Mouse (Mus musculus): ENCODE results near the gene Acot3.
"Not testable (repeated sequence)": the region's sequence is repeated elsewhere in the genome, so short reads cannot be mapped to it uniquely, and the experiment has no call there.

Acot3 gene

GRCm38 (mm10) chr12:84044045-84044444 is 7.9 kb upstream of the Acot3 start:
- DNase-seq = no peak

GRCm38 (mm10) chr12:84046906-84047305 is 5.0 kb upstream of the Acot3 start:
- no peak for DNase-seq

- DNase-seq = not testable (repeated sequence)
These were observed 1.2 kb upstream of the Acot3 start for GRCm38 (mm10) chr12:84050744-84051143.

- no peak for DNase-seq
These were observed 665 bp downstream of the Acot3 start for GRCm38 (mm10) chr12:84052609-84053008.

- DNase-seq = no peak
These were observed 1.2 kb downstream of the Acot3 start for GRCm38 (mm10) chr12:84053173-84053572.

GRCm38 (mm10) chr12:84053679-84054391 is 1.9 kb downstream of the Acot3 start:
- no peak for DNase-seq

- peak; percentile 50 for DNase-seq
These were observed 9.0 kb downstream of the Acot3 start for GRCm38 (mm10) chr12:84060946-84061345.

GRCm38 (mm10) chr12:84062336-84062735 is 10.4 kb downstream of the Acot3 start:
- no peak for DNase-seq

GRCm38 (mm10) chr12:84063228-84063627 is 11.3 kb downstream of the Acot3 start:
- DNase-seq = no peak

- DNase-seq = no peak
These were observed 11.9 kb downstream of the Acot3 start for GRCm38 (mm10) chr12:84063833-84064232.

GRCm38 (mm10) chr12:84064621-84065020 is 12.7 kb downstream of the Acot3 start:
- DNase-seq = no peak

GRCm38 (mm10) chr12:84067752-84068151 is 15.8 kb downstream of the Acot3 start:
- DNase-seq = no peak

- DNase-seq = no peak
These were observed 16.4 kb downstream of the Acot3 start for GRCm38 (mm10) chr12:84068296-84068695.

GRCm38 (mm10) chr12:84068986-84069385 is 17.0 kb downstream of the Acot3 start, which contains the start of gene Acot5:
Gene Acot5, plus strand, starts transcription at chr12:84069325.
- no peak for DNase-seq

GRCm38 (mm10) chr12:84069582-84069981 is 17.6 kb downstream of the Acot3 start:
- DNase-seq = peak; percentile 34

GRCm38 (mm10) chr12:84071696-84072095 is 19.8 kb downstream of the Acot3 start:
- DNase-seq = no peak

- DNase-seq = no peak
These were observed 25.5 kb downstream of the Acot3 start for GRCm38 (mm10) chr12:84077371-84077990.

- no peak for DNase-seq
These were observed 31.9 kb downstream of the Acot3 start for GRCm38 (mm10) chr12:84083842-84084241.

- DNase-seq = no peak
These were observed 32.6 kb downstream of the Acot3 start for GRCm38 (mm10) chr12:84084581-84084980.

GRCm38 (mm10) chr12:84094666-84095065 is 42.7 kb downstream of the Acot3 start:
- not testable (repeated sequence) for DNase-seq

- no peak for DNase-seq
These were observed 47.7 kb downstream of the Acot3 start for GRCm38 (mm10) chr12:84099605-84100004.

GRCm38 (mm10) chr12:84100071-84100470 is 48.1 kb downstream of the Acot3 start:
- no peak for DNase-seq

- DNase-seq = peak; percentile 46
These were observed 48.9 kb downstream of the Acot3 start, which contains the start of gene Acot6 for GRCm38 (mm10) chr12:84100604-84101492. Gene Acot6, plus strand, starts transcription at chr12:84100654.

Measured in cerebellum, adult 9-10 months (tissue).